Mouse (Mus musculus): ENCODE data around the gene Mettl13. TPM values are rescaled to one million over a fixed set of nuclear protein-coding genes. Genes with fewer than 3 reads are reported as not detected.
A peak's percentile ranks its signal among the peaks of the same experiment; 100 is the strongest.

The Mettl13 gene
- polyA plus RNA-seq, 1 experiment from 2014 or later = 9.1 TPM

GRCm38 (mm10) chr1:162564992-162565391 lies 16.6 kb upstream of the Mettl13 start:
- H3K4me1 ChIP-seq (replicated peaks; ENCODE audit: control insufficient read depth, insufficient read depth) = no peaks in the 10 kb centered on the region
- H3K27ac ChIP-seq (replicated peaks) = no peak overlapping the region
- H3K4me3 ChIP-seq (ENCODE audit: low read depth, low read length) = no peak overlapping the region
- H3K4me2 ChIP-seq (replicated peaks; ENCODE audit: low read depth) = no peak overlapping the region
- no peak for DNase-seq (ENCODE audit: low spot score)
- no peaks in the 10 kb centered on the region for H3K9me3 ChIP-seq (ENCODE audit: control insufficient read depth, low read length)
- no peak overlapping the region for H3K9ac ChIP-seq (ENCODE audit: low read length)
- ATAC-seq (ENCODE audit: low FRiP score, low TSS enrichment) = no peak
- no peaks in the 10 kb centered on the region for H3K36me3 ChIP-seq (ENCODE audit: control insufficient read depth, insufficient read depth, low read length)
- TF ChIP-seq CTCF (IDR thresholded peaks at IDR 0.05; ENCODE audit: low read depth) (no peak), EP300 (optimal IDR thresholded peaks at IDR 0.05) (no peak)
- 46% methylated on average over 3 of the region's 3 CpGs for WGBS
- no peaks in the 10 kb centered on the region for H3K27me3 ChIP-seq (ENCODE audit: control insufficient read depth, insufficient read depth, low read length)

DNA sequence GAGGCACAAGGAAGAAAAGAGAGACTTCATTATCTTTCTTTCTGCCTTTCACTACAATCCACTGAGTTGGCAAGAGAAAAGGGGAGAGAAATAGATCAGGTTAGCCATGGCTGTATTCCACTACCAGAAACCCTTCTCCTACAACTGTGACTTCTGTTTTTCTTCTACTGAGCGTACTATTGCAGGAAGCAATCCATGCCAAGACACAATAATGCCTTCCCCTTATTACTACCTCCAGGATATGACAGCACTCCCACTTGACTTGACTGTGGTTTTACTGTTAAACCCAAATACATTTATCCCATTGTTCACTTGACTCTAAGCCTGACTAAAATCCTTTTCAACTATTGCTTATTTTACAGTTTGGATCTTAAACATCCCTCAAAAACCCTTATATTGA lies 14.9 kb upstream of the Mettl13 start:
- Histone ChIP-seq H3K4me2 (replicated peaks; ENCODE audit: low read depth) (no peak overlapping the region), H3K27ac (replicated peaks) (no peak overlapping the region), H3K4me3 (ENCODE audit: low read depth, low read length) (no peak overlapping the region), H3K9me3 (ENCODE audit: control insufficient read depth, low read length) (no peaks in the 10 kb centered on the region), H3K9ac (ENCODE audit: low read length) (no peak overlapping the region), H3K4me1 (replicated peaks; ENCODE audit: control insufficient read depth, insufficient read depth) (no peaks in the 10 kb centered on the region), H3K36me3 (ENCODE audit: control insufficient read depth, insufficient read depth, low read length) (no peaks in the 10 kb centered on the region), H3K27me3 (ENCODE audit: control insufficient read depth, insufficient read depth, low read length) (no peaks in the 10 kb centered on the region)
- ATAC-seq (ENCODE audit: low FRiP score, low TSS enrichment) (no peak), DNase-seq (ENCODE audit: low spot score) (no peak)
- 88% methylated on average over 1 of the region's 1 CpGs for WGBS
- no peak for TF ChIP-seq CTCF (IDR thresholded peaks at IDR 0.05; ENCODE audit: low read depth)
- no peak for TF ChIP-seq EP300 (optimal IDR thresholded peaks at IDR 0.05)

DNA sequence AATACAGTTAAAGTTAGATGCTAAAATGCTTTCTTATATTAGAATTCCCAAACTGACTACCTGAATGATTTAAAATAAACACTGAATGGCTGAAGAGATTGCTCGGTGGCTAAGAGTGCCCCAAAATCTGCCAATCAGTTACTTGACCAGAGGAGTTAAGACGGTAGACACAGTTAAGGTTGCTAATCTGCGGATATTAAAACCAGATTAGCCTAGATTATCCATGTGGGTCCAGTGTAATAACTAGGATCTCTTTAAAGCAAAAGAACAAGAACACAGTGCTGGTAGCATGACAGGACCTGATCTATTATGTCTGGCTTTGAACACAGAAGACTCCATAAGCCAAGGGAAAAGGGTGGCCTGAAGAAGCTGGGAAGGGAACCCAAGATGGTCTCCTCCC lies 5.8 kb upstream of the Mettl13 start:
- no peak for ATAC-seq (ENCODE audit: low FRiP score, low TSS enrichment)
- no peak overlapping the region for H3K4me2 ChIP-seq (replicated peaks; ENCODE audit: low read depth)
- H3K9me3 ChIP-seq (ENCODE audit: control insufficient read depth, low read length) = no peaks in the 10 kb centered on the region
- no peak overlapping the region for H3K9ac ChIP-seq (ENCODE audit: low read length)
- H3K27ac ChIP-seq (replicated peaks) = no peak overlapping the region
- no peaks in the 10 kb centered on the region for H3K36me3 ChIP-seq (ENCODE audit: control insufficient read depth, insufficient read depth, low read length)
- no peaks in the 10 kb centered on the region for H3K27me3 ChIP-seq (ENCODE audit: control insufficient read depth, insufficient read depth, low read length)
- TF ChIP-seq CTCF (IDR thresholded peaks at IDR 0.05; ENCODE audit: low read depth) = no peak
- no peak for TF ChIP-seq EP300 (optimal IDR thresholded peaks at IDR 0.05)
- H3K4me3 ChIP-seq (ENCODE audit: low read depth, low read length) = no peak overlapping the region
- 72% methylated on average over 3 of the region's 3 CpGs for WGBS
- DNase-seq (ENCODE audit: low spot score) = no peak
- H3K4me1 ChIP-seq (replicated peaks; ENCODE audit: control insufficient read depth, insufficient read depth) = no peaks in the 10 kb centered on the region

- WGBS = 79% methylated on average over 9 of the region's 9 CpGs
- ATAC-seq (ENCODE audit: low FRiP score, low TSS enrichment) = no peak
Observed at GRCm38 (mm10) chr1:162552956-162553355, 4.6 kb upstream of the Mettl13 start.

GRCm38 (mm10) chr1:162549615-162550283 lies 1.4 kb upstream of the Mettl13 start:
- peaks cover 4% of the 10 kb centered on the region; the same call in 1 of the 2 replicates for H3K36me3 ChIP-seq (ENCODE audit: control insufficient read depth, insufficient read depth, low read length)
- 64% methylated on average over 5 of the region's 5 CpGs for WGBS
- H3K4me3 ChIP-seq (ENCODE audit: low read depth, low read length) = no peak overlapping the region
- no peaks in the 10 kb centered on the region for H3K9me3 ChIP-seq (ENCODE audit: control insufficient read depth, low read length)
- H3K4me2 ChIP-seq (replicated peaks; ENCODE audit: low read depth) = no peak overlapping the region
- DNase-seq (ENCODE audit: low spot score) (no peak), ATAC-seq (ENCODE audit: low FRiP score, low TSS enrichment) (no peak)
- H3K4me1 ChIP-seq (replicated peaks; ENCODE audit: control insufficient read depth, insufficient read depth) = no peaks in the 10 kb centered on the region
- no peak overlapping the region for H3K9ac ChIP-seq (ENCODE audit: low read length)
- no peaks in the 10 kb centered on the region for H3K27me3 ChIP-seq (ENCODE audit: control insufficient read depth, insufficient read depth, low read length)
- TF ChIP-seq CTCF (IDR thresholded peaks at IDR 0.05; ENCODE audit: low read depth) = peak; percentile 83
- TF ChIP-seq EP300 (optimal IDR thresholded peaks at IDR 0.05) = no peak
- no peak overlapping the region for H3K27ac ChIP-seq (replicated peaks)

More at GRCm38 (mm10) chr1:162552956-162553355, 4.6 kb upstream of the Mettl13 start:
- no peaks in the 10 kb centered on the region for H3K36me3 ChIP-seq (ENCODE audit: control insufficient read depth, insufficient read depth, low read length)
- DNase-seq (ENCODE audit: low spot score) = no peak
- H3K27me3 ChIP-seq (ENCODE audit: control insufficient read depth, insufficient read depth, low read length) = no peaks in the 10 kb centered on the region
- no peak for TF ChIP-seq EP300 (optimal IDR thresholded peaks at IDR 0.05)
- TF ChIP-seq CTCF (IDR thresholded peaks at IDR 0.05; ENCODE audit: low read depth) = no peak
- H3K4me3 ChIP-seq (ENCODE audit: low read depth, low read length) = no peak overlapping the region
- no peak overlapping the region for H3K9ac ChIP-seq (ENCODE audit: low read length)
- no peaks in the 10 kb centered on the region for H3K4me1 ChIP-seq (replicated peaks; ENCODE audit: control insufficient read depth, insufficient read depth)
- H3K4me2 ChIP-seq (replicated peaks; ENCODE audit: low read depth) = no peak overlapping the region
- no peak overlapping the region for H3K27ac ChIP-seq (replicated peaks)
- H3K9me3 ChIP-seq (ENCODE audit: control insufficient read depth, low read length) = no peaks in the 10 kb centered on the region

GRCm38 (mm10) chr1:162548917-162549613 lies 714 bp upstream of the Mettl13 start:
- Histone ChIP-seq H3K4me3 (ENCODE audit: low read depth, low read length) (peak overlapping the region; percentile 49), H3K4me2 (replicated peaks; ENCODE audit: low read depth) (peak overlapping the region; percentile 68), H3K9ac (ENCODE audit: low read length) (peak overlapping the region; percentile 58; the same call in 1 of the 2 replicates), H3K4me1 (replicated peaks; ENCODE audit: control insufficient read depth, insufficient read depth) (no peaks in the 10 kb centered on the region), H3K36me3 (ENCODE audit: control insufficient read depth, insufficient read depth, low read length) (peaks cover 4% of the 10 kb centered on the region; the same call in 1 of the 2 replicates), H3K27me3 (ENCODE audit: control insufficient read depth, insufficient read depth, low read length) (no peaks in the 10 kb centered on the region), H3K27ac (replicated peaks) (no peak overlapping the region), H3K9me3 (ENCODE audit: control insufficient read depth, low read length) (no peaks in the 10 kb centered on the region)
- WGBS = 57% methylated on average over 10 of the region's 10 CpGs
- TF ChIP-seq EP300 (optimal IDR thresholded peaks at IDR 0.05) = no peak
- TF ChIP-seq CTCF (IDR thresholded peaks at IDR 0.05; ENCODE audit: low read depth) = no peak
- DNase-seq (ENCODE audit: low spot score) (no peak), ATAC-seq (ENCODE audit: low FRiP score, low TSS enrichment) (no peak)
